Mouse (Mus musculus): ENCODE data around the gene Lztr1. TPM values are rescaled to one million over a fixed set of nuclear protein-coding genes. Genes with fewer than 3 reads are reported as not detected.
"Not testable (repeated sequence)": the region's sequence is repeated elsewhere in the genome, so short reads cannot be mapped to it uniquely, and the experiment has no call there.

Lztr1 gene
- polyA plus RNA-seq, 1 experiment: 38.0 TPM

DNA sequence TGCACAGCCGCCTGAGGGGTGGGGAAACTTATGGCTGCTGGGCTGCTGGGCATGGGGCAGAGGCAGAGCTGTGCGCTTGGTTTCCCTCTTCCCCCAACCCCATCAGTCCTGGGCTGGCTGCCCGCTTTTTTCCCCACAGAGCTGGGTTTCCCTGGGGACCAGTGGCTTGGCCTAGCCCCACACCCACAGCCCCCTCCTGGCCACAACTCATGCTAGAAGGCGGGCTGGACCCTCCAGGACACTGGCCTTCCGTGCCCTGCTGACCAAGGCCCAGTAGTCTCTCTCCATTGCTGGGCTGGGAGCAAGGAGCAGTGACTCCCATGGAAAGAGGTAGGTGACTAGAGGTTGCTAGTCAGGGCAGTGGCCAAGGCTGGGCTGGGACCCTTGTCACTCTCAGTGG, 17.3 kb upstream of the Lztr1 start:
- no peak overlapping the region for H3K27ac ChIP-seq (replicated peaks; ENCODE audit: low read depth, low read length)
- no peaks in the 10 kb centered on the region; the same call in 1 of the 2 replicates for H3K4me1 ChIP-seq (ENCODE audit: control insufficient read depth, insufficient read depth, insufficient read length, low read length)
- H3K4me3 ChIP-seq (ENCODE audit: insufficient read depth, low read depth, low read length): no peak overlapping the region

DNA sequence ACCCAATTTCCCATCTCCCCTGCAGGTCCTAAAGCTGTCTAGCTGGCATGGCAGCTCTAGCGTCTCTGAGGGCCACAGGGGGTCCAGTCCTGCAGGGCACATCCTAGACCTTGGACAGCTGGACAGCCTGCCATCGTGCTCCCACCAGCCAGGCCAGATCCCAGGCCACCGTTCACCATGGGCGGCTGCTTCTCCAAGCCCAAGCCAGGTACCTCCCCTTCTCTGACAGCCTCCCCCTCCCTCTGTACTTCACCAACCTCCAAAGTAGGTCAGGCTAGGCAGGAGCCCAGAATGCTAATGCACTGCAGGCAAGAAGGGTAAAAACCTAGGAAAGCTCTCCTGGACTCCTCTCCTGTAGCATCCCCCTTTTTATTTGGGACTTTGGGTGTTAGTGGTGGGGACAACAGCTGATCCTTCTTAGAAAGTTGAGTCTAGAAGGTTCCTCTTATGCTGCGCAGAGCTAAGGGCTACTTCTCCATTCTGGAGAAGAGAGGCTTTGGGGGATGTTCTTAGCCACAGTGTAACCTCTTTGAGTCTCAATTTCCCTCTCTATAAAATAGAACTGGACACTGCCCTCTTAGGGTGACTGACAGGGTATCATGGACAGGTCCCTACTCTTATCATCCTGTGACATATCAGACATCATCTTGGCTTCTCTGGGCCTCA, 16.5 kb upstream of the Lztr1 start:
- Histone ChIP-seq H3K4me1 (ENCODE audit: control insufficient read depth, insufficient read depth, insufficient read length, low read length) (no peaks in the 10 kb centered on the region), H3K27ac (replicated peaks; ENCODE audit: low read depth, low read length) (no peak overlapping the region), H3K4me3 (ENCODE audit: insufficient read depth, low read depth, low read length) (no peak overlapping the region)

DNA sequence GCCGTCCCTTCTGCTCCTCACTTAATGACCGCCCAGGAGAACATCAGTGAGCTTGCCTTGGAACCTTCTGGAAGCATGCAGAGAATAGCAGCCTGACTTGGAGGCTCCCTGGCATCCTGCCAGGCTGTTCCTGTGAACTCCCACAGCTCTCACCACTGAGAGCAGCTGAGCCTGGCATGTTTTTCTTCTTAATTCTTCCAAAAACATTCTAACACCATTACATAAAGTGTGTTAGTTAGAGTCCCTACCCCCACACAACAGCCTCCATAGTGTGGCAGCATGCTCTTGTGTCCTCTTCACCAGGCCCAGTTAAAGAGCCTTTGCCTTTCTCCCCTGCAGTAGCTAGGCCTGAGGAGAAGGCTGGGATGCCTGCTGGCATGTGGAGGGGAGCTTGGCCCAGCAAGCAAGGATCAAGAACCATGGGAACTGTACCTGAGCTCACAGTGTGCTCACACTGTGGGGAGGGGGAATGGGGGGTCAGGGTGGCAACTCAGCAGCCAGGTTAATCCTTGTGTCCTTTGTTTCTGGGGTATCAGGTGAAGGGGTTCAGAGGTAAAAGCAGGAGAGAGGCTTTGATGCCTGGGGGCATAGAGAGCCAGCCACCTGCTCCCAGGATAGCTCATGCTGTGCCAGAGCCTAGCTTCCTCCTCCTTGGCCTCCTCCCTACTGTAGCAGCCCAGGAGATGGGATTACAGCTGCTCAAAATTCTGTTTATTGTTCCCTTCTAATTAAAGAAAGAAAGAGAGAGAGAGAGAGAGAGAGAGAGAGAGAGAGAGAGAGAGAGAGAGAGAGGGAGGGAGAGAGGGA, 11.8 kb upstream of the Lztr1 start:
- H3K4me3 ChIP-seq (ENCODE audit: insufficient read depth, low read depth, low read length): no peak overlapping the region
- H3K4me1 ChIP-seq (ENCODE audit: control insufficient read depth, insufficient read depth, insufficient read length, low read length): no peaks in the 10 kb centered on the region
- no peak overlapping the region for H3K27ac ChIP-seq (replicated peaks; ENCODE audit: low read depth, low read length)

DNA sequence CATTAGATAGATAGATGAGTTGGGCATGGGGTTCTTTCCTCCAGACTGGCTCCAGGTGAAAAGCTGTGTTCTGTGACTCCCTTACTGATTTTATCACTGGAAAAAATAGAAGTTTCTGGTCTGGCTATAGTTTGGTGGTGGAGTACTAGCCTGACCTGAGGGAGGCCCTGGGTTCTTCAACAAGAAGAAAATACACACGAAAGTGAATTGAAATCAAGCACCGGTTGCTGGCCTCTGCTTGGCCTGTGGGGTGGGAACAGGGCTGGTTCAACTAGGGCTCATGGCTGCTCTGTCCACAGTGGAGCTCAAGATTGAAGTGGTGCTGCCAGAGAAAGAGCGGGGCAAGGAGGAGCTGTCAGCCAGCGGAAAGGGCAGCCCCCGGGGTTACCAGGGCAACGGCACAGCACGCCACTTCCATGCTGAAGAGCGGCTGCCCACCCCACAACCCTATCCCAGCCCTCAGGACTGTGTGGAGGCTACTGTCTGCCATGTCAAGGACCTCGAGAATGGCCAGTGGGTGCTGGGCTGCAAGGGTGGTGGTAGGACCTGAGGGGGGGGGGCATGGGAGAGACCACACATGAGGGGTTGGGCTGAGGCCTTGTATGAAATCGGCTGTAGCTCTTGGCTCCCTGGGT, 9.1 kb upstream of the Lztr1 start:
- H3K27ac ChIP-seq (replicated peaks; ENCODE audit: low read depth, low read length): no peak overlapping the region
- no peaks in the 10 kb centered on the region for H3K4me1 ChIP-seq (ENCODE audit: control insufficient read depth, insufficient read depth, insufficient read length, low read length)
- H3K4me3 ChIP-seq (ENCODE audit: insufficient read depth, low read depth, low read length): no peak overlapping the region

DNA sequence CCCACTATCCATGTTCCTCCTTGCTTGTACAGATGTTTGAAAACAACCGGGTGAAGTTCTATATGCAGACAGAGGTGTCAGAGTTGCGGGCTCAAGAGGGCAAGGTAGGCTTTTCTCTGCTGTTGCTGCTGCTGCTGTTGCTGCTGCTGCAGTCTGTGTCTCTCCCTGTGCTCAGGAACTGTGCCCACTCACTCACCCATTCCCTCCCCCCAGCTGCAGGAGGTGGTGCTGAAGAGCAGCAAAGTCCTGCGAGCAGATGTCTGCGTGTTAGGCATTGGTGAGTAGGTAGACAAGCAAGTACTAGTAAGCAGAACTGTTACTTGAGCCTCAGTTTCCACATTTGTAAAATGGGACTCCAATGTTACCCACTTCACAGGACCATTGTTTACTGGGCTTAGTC, 5.8 kb upstream of the Lztr1 start:
- Histone ChIP-seq H3K4me3 (ENCODE audit: insufficient read depth, low read depth, low read length) (no peak overlapping the region), H3K27ac (replicated peaks; ENCODE audit: low read depth, low read length) (no peak overlapping the region), H3K4me1 (ENCODE audit: control insufficient read depth, insufficient read depth, insufficient read length, low read length) (no peaks in the 10 kb centered on the region)

DNA sequence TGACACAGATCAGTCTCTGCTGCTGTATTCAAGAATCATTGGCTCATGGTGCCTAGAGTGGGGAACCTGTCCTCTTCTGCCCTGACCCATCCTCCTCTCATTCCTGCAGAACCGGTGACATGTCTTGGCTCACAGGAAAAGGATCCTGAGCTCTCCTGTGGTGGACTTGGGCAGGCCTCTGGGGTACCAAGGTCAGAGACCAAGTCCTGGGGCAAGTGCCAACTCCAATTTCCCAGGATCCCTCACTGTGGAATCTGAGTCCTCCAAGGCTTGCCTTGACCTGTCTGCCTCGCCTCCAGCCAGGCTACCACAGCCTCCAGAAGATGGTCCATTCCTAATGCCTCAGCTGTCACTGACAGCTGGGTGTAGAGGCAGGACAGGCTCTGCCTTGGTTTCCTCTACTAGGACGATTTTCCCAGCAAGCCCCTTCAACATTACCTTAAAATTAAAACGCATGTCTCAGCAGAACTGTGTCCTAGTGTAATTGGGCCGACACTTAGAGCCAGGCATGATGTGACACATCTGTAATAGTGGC, 1.4 kb upstream of the Lztr1 start:
- H3K4me1 ChIP-seq (ENCODE audit: control insufficient read depth, insufficient read depth, insufficient read length, low read length): peaks cover 8% of the 10 kb centered on the region
- H3K4me3 ChIP-seq (ENCODE audit: insufficient read depth, low read depth, low read length): no peak overlapping the region
- no peak overlapping the region for H3K27ac ChIP-seq (replicated peaks; ENCODE audit: low read depth, low read length)

DNA sequence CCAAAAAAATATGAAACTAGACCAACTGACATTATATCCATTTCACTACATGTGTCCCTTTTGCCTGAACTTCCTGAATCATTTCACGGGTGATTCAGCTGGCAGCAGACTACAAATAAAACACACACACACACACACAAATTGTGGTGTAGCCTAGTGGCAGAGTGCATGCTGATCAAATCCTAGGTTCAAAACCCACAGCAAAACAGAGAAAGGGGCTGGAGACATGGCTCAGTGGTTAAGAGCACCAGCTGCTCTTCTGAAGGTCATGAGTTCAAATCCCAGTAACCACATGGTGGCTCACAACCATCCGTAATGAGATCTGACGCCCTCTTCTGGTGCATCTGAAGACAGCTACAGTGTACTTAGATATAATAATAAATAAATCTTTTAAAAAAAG, 457 bp upstream of the Lztr1 start:
- H3K27ac ChIP-seq (replicated peaks; ENCODE audit: low read depth, low read length); H3K4me1 ChIP-seq (ENCODE audit: control insufficient read depth, insufficient read depth, insufficient read length, low read length): not testable (repeated sequence)
- H3K4me3 ChIP-seq (ENCODE audit: insufficient read depth, low read depth, low read length): peak overlapping the region; percentile 82

DNA sequence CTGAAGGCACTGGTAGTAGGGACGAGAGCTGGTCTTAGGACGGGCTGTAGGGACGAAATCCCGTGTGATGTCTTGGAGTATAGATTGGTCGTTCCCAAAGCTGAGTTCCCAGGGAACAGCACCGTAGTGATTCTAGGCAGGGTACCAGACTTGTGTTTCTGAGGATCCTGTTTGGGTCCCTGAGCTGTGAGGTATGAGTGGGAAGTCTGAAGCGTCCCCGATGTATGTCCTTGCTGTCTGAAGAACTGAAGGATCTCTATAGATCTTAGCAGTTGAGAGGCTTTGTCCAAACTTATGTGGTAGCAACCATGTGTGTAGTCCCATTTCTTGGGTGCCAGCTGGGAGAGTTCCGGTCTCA, 731 bp downstream of the Lztr1 start:
- H3K4me1 ChIP-seq (ENCODE audit: control insufficient read depth, insufficient read depth, insufficient read length, low read length): peaks cover 8% of the 10 kb centered on the region
- peak overlapping the region; percentile 11; the same call in 1 of the 2 replicates for H3K27ac ChIP-seq (replicated peaks; ENCODE audit: low read depth, low read length)
- peak overlapping the region; percentile 82 for H3K4me3 ChIP-seq (ENCODE audit: insufficient read depth, low read depth, low read length)

DNA sequence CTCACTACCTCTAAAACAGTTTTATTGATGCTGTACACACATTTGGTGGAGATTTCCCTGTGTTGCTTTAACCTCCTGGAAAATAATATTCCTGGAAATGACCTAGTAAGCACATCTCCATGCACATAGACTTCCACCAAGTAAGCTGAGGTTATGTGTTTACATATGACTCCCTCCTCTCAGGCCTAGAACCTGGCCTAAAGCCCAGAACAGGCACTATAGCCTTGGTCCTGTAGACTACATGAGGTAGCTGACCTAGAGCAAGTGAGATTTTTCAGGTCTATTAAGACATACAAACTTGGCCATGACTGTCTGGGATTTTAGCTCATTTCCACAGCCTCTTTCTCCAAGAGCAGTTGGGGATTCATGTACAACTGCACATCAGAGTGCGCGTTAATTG, 1.7 kb downstream of the Lztr1 start:
- H3K27ac ChIP-seq (replicated peaks; ENCODE audit: low read depth, low read length): no peak overlapping the region
- peaks cover 8% of the 10 kb centered on the region for H3K4me1 ChIP-seq (ENCODE audit: control insufficient read depth, insufficient read depth, insufficient read length, low read length)
- no peak overlapping the region for H3K4me3 ChIP-seq (ENCODE audit: insufficient read depth, low read depth, low read length)

DNA sequence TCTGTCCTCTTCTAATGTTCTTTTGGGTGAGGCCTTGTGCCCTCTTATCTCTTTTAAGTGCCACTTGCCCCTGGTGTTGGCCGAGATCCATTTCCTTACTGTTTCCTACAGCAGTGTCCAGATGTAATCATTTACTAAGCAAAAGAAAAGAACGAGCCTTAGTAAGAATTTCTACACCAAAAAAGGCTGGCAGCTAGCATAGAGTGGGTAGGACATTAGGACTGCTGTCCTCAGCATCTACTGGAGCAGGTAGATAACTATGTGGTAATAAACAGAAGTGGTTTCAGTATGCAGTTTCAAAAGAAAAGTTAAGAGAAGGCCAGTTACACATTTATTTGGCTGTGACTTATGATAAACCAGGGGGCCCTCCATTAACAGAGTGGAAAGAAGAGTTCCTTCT, 2.2 kb downstream of the Lztr1 start:
- H3K4me3 ChIP-seq (ENCODE audit: insufficient read depth, low read depth, low read length): no peak overlapping the region
- no peak overlapping the region for H3K27ac ChIP-seq (replicated peaks; ENCODE audit: low read depth, low read length)
- H3K4me1 ChIP-seq (ENCODE audit: control insufficient read depth, insufficient read depth, insufficient read length, low read length): peaks cover 8% of the 10 kb centered on the region

DNA sequence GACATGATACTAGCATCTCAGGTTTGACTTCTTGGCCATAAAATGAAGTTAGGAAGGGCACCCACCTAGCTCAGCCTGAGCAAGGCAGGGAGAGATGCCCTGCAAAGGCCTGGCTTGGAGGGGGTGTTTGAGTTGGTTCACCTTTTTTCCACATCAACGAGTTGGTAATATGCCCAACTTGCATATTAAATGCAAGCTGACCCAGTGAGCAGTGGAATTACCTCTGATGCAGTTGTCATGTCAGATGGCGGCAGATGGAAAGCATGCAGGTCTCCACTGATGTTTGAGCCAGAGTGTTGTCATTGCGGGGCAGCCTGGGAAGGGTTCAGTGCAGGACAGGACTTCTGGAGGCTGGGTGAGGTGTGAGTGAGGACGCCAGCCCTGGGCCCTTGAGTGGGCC, 2.9 kb downstream of the Lztr1 start:
- H3K27ac ChIP-seq (replicated peaks; ENCODE audit: low read depth, low read length): no peak overlapping the region
- no peak overlapping the region for H3K4me3 ChIP-seq (ENCODE audit: insufficient read depth, low read depth, low read length)
- H3K4me1 ChIP-seq (ENCODE audit: control insufficient read depth, insufficient read depth, insufficient read length, low read length): peaks cover 8% of the 10 kb centered on the region

DNA sequence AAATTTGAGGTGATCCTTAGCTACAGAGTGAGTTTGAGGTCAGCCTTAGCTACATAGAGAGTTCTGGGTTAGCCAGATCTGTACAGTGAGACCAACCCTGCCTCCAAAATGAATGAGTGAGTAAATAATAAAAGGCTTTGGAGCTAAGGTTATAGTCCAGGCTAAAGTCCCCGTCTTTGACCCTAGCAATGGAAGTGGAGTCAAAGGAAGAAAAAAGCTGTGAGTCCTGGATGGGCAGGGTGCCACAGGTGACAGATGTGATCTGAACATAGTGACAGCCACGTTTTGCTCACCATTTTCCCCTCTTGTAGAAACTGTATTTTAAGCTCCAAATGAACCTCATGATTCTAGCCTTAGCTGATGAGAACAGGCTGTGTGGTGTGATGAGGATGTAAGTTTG, 10.4 kb downstream of the Lztr1 start:
- Histone ChIP-seq H3K4me1 (ENCODE audit: control insufficient read depth, insufficient read depth, insufficient read length, low read length) (no peaks in the 10 kb centered on the region), H3K4me3 (ENCODE audit: insufficient read depth, low read depth, low read length) (no peak overlapping the region)

DNA sequence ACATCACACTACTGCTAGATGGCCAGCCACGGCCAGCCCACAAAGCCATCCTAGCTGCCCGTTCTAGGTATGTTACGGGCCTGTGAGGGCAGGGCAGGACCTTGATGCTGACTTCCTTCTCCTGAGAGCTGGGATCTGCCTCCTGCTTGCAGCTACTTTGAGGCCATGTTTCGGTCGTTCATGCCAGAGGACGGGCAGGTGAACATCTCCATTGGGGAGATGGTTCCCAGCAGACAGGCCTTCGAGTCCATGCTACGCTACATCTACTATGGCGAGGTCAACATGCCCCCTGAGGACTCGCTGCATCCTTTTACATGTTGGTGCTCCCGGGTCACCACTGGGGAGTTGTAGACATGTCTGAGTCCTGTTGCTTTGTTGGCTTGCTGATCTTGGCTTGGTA, 15.7 kb downstream of the Lztr1 start:
- Histone ChIP-seq H3K27ac (replicated peaks; ENCODE audit: low read depth, low read length) (no peak overlapping the region), H3K4me1 (ENCODE audit: control insufficient read depth, insufficient read depth, insufficient read length, low read length) (no peaks in the 10 kb centered on the region)

More for the DNA sequence above, 10.4 kb downstream of the Lztr1 start:
- no peak overlapping the region for H3K27ac ChIP-seq (replicated peaks; ENCODE audit: low read depth, low read length)

DNA sequence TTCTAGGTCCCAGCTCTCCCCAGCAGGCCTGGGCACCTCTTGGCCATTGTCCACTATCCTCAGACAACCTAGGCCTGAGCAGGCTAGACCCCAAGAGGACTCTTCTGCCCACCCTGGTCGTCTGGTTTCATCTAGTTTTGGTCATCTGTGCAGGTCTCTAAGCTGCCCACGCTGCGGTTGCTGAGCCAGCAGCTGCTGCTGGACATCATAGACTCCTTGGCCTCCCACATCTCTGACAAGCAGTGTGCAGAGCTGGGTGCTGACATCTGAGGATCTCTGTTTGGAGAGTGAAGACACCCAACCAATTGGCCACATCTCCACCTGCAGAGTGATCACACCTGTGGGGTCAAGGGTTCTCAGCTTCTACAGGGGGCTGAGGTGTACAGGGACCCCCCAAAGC, 17.0 kb downstream of the Lztr1 start:
- no peak overlapping the region for H3K4me3 ChIP-seq (ENCODE audit: insufficient read depth, low read depth, low read length)
- peaks cover 3% of the 10 kb centered on the region; the same call in 1 of the 2 replicates for H3K4me1 ChIP-seq (ENCODE audit: control insufficient read depth, insufficient read depth, insufficient read length, low read length)
- no peak overlapping the region for H3K27ac ChIP-seq (replicated peaks; ENCODE audit: low read depth, low read length)

More for the DNA sequence above, 15.7 kb downstream of the Lztr1 start:
- H3K4me3 ChIP-seq (ENCODE audit: insufficient read depth, low read depth, low read length): no peak overlapping the region

DNA sequence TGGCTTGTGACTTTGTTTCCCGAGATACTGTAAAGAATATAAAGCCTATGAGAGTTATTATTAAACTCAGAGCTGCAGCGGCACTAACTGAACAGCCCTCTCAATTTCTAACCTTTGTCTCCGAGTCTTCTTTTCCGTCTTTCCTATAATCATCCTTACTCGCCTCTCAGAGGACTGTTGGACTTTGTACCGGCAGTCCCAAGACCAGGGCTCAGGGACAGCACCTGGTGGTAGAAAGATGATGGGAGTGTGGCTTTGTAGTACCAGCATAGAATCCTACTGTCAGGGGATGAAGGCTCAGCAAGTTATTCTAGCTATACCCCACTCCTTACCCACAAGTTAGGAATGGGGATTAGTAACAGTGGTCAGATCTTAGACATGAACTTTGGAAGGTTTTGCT, 17.7 kb downstream of the Lztr1 start:
- peaks cover 3% of the 10 kb centered on the region; the same call in 1 of the 2 replicates for H3K4me1 ChIP-seq (ENCODE audit: control insufficient read depth, insufficient read depth, insufficient read length, low read length)
- H3K4me3 ChIP-seq (ENCODE audit: insufficient read depth, low read depth, low read length): no peak overlapping the region
- H3K27ac ChIP-seq (replicated peaks; ENCODE audit: low read depth, low read length): no peak overlapping the region
